Mouse (Mus musculus) liver, embryonic 13.5 days (tissue): Measurements from ENCODE around the gene Mboat7. TPM values are rescaled to one million over a fixed set of nuclear protein-coding genes. Genes with fewer than 3 reads are reported as not detected.
A peak's percentile ranks its signal among the peaks of the same experiment; 100 is the strongest.

Experiments
- ATAC-seq: fragments of 200-750 bp; cut with Nextera tagmentation; 2 replicates; pipeline ENCODE4 v1.8.0; 2017; ENCODE audit warnings: low read depth, mild to moderate bottlenecking, moderate number of reproducible peaks, moderate library complexity
- DNase-seq: peaks from one replicate; pipeline ENCODE4 v3.0.0; 2022
- H3K27ac ChIP-seq: fragments of 300-500 bp; sonication (generic); 2 replicates; pipeline ENCODE4 v1.5.1; 2015; ENCODE audit warnings: moderate library complexity, mild to moderate bottlenecking, inconsistent platforms
- H3K27me3 ChIP-seq: fragments of 300-500 bp; sonication (generic); 2 replicates; pipeline ENCODE4 v1.6.1; 2015; ENCODE audit warnings: mild to moderate bottlenecking, inconsistent platforms
- H3K36me3 ChIP-seq: fragments of 300-500 bp; sonication (generic); 2 replicates; pipeline ENCODE4 v1.6.1; 2015; ENCODE audit warnings: mild to moderate bottlenecking, inconsistent platforms
- H3K4me1 ChIP-seq: fragments of 300-500 bp; sonication (generic); replicated peaks from 2 replicates; pipeline ENCODE4 v1.6.1; 2015; ENCODE audit warnings: inconsistent platforms
- H3K4me2 ChIP-seq: fragments of 300-500 bp; sonication (generic); 2 replicates; pipeline ENCODE4 v1.6.1; 2015; ENCODE audit warnings: inconsistent platforms, mild to moderate bottlenecking, moderate library complexity
- H3K4me3 ChIP-seq: fragments of 300-500 bp; sonication (generic); replicated peaks from 2 replicates; pipeline ENCODE4 v1.5.1; 2015; ENCODE audit warnings: mild to moderate bottlenecking, inconsistent platforms
- H3K9ac ChIP-seq: fragments of 300-500 bp; sonication (generic); 2 replicates; pipeline ENCODE4 v1.6.1; 2015; ENCODE audit warnings: mild to moderate bottlenecking, inconsistent platforms
- H3K9me3 ChIP-seq: fragments of 300-500 bp; sonication (generic); replicated peaks from 2 replicates; pipeline ENCODE4 v1.6.1; 2016; ENCODE audit warnings: inconsistent platforms
- WGBS: fragments of 180-500 bp; shearing (Covaris S2); methylation state at CpG from one replicate; pipeline ENCODE4 v1.1.7; 2015; ENCODE audit not compliant: insufficient replicate concordance; 5-methylcytosine and 5-hydroxymethylcytosine counted together
- microRNA-seq: library from miRNA; unstranded; fragments of <30 nt; microRNA quantifications from one replicate; pipeline ENCODE4, GENCODE M21; 2016
- polyA plus RNA-seq: library from polyadenylated mRNA; unstranded; fragments of >200 nt; fragmentation: Nextera tagmentation; extraction: Ambion mirVana; gene quantifications from 2 replicates; pipeline ENCODE4 v1.2.1, GENCODE M21; 2015

Mboat7 gene
- polyA plus RNA-seq, 1 experiment from 2014 or later: 19.8 TPM

DNA sequence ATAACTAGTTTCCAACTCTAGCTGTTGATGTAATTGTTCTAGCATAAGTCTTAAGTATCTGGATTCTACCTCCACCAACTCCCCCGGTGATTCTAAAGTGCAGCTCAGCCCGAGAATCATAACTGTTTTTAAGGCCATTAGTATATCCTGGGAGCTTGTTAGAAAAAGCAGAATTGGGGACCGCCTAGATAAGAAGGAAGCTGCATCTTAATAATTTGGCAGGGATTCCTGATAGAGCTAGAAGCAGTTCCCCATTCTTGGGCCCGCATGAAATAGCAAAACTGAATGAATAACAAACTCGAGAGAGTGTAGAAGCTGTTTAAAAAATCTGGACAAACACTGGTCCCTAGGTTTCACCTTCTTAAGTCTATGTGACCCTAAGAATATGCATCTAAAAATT, 49.9 kb downstream of the Mboat7 start:
- Histone ChIP-seq H3K4me2 (peak overlapping the region; percentile 71), H3K36me3 (peaks cover 55% of the 10 kb centered on the region), H3K4me3 (peak overlapping the region; percentile 99; the same call in 1 of the 2 replicates), H3K27ac (no peak overlapping the region), H3K9ac (peak overlapping the region; percentile 14; the same call in 1 of the 2 replicates), H3K9me3 (no peaks in the 10 kb centered on the region), H3K27me3 (no peaks in the 10 kb centered on the region), H3K4me1 (peaks cover 41% of the 10 kb centered on the region)
- no peak for ATAC-seq
- WGBS: 38% methylated on average over 5 of the region's 5 CpGs
- no peak for DNase-seq

GRCm38 (mm10) chr7:3630478-3630815, 62.9 kb downstream of the Mboat7 start:
- H3K4me1 ChIP-seq: peaks cover 28% of the 10 kb centered on the region
- no peaks in the 10 kb centered on the region for H3K9me3 ChIP-seq
- no peak for ATAC-seq
- WGBS: 40% methylated on average over 3 of the region's 3 CpGs
- peak overlapping the region; percentile 97 for H3K4me2 ChIP-seq
- H3K4me3 ChIP-seq: peak overlapping the region; percentile 78
- no peaks in the 10 kb centered on the region for H3K27me3 ChIP-seq
- peaks cover 59% of the 10 kb centered on the region for H3K36me3 ChIP-seq
- DNase-seq: no peak
- H3K9ac ChIP-seq: peak overlapping the region; percentile 81
- peak overlapping the region; percentile 79 for H3K27ac ChIP-seq

DNA sequence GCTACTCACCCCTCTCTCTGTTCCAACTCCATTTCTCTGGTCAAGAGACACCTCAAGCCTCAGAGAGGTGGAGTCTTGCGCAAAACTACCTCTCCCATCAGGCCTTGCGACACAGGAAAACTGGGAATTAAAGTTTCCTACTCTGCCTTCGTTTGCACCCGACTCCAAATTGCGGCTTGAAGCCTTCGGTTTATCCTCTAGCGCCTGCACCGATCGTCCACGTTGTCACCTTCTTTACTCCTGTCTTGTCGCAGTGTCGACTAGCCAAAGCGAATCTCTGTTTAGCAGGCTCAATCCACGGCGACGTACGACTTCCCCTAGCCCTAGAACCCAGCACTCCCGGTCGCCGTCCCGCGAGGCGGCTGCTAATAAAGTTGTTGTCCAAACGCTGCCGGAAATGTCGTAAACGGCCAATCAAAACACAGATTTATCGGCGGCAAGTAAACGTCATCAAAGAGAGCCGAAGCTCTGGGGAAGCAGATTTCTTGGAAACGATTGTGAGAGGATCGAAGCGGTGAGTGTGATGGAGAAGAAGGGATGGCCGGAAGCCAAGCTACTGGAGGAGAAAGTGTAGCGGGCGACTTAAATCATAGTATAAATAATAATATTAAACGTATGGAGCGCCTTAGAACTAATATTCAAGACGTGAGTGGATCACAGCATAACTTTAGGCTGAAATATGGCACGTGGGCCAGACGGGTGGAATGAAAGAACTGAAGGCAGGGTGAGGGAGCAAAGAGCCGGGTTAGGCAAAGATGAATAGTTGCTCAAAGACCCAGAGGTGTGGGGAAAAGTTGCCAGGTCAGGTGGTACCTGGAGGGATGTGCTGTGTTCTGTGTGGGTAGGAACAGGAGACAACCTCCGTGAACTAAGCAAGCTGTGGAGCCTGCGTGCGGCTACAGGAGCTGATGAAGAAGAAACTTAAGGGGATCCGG, 63.5 kb downstream of the Mboat7 start, which contains the start of the genes Tfpt and Prpf31:
TSS of gene Tfpt (minus strand) at position 387 of the 935 bp plus-strand sequence.
TSS of gene Prpf31 (plus strand) at position 443 of the 935 bp plus-strand sequence.
- peaks cover 28% of the 10 kb centered on the region for H3K4me1 ChIP-seq
- ATAC-seq (peak; percentile 88), DNase-seq (peak; percentile 89)
- H3K9ac ChIP-seq: peak within 1 kb of the TSS; percentile 87
- H3K36me3 ChIP-seq: peaks cover 59% of the 10 kb centered on the region
- H3K27ac ChIP-seq: peak within 1 kb of the TSS; percentile 79
- peak within 1 kb of the TSS; percentile 97 for H3K4me2 ChIP-seq
- 1% methylated on average over 47 of the region's 47 CpGs for WGBS
- peak within 1 kb of the TSS; percentile 78 for H3K4me3 ChIP-seq
- H3K27me3 ChIP-seq: no peaks in the 10 kb centered on the region
- no peaks in the 10 kb centered on the region for H3K9me3 ChIP-seq

GRCm38 (mm10) chr7:3629030-3629429, 64.3 kb downstream of the Mboat7 start:
- 32% methylated on average over 4 of the region's 4 CpGs for WGBS
- Histone ChIP-seq H3K27ac (peak overlapping the region; percentile 79), H3K4me1 (peaks cover 28% of the 10 kb centered on the region), H3K9me3 (no peaks in the 10 kb centered on the region), H3K27me3 (no peaks in the 10 kb centered on the region), H3K4me2 (peak overlapping the region; percentile 97), H3K36me3 (peaks cover 59% of the 10 kb centered on the region), H3K4me3 (peak overlapping the region; percentile 78), H3K9ac (peak overlapping the region; percentile 87)
- no peak for DNase-seq
- peak; percentile 27 for ATAC-seq

Small RNA genes lying within 50 kb of the gene (microRNA-seq; reads per million reads assigned to microRNA genes)
- gene Mir3572: 4.1 reads per million, percentile 9 among the genes with 10 or more reads in this experiment

Other genes with a start within 250 kb of the Mboat7 start
- gene Tarm1, start 190.9 kb downstream of the Mboat7 start, polyA plus RNA-seq: 0.07 TPM in 1 of 2 replicates, not detected in the other
- not detected in 2 replicates for gene Oscar, start 77.4 kb downstream of the Mboat7 start, polyA plus RNA-seq
- 224 and 292 TPM in 2 replicates for gene Ndufa3, start 76.2 kb downstream of the Mboat7 start, polyA plus RNA-seq
- 12.7 and 13.0 TPM in 2 replicates for gene Tfpt, start 63.6 kb downstream of the Mboat7 start, polyA plus RNA-seq
- 79.1 and 83.7 TPM in 2 replicates for gene Prpf31, start 63.5 kb downstream of the Mboat7 start, polyA plus RNA-seq
- gene Cnot3, start 48.3 kb downstream of the Mboat7 start, polyA plus RNA-seq: 22.8 and 25.3 TPM in 2 replicates
- gene Leng1, start 27.7 kb downstream of the Mboat7 start, polyA plus RNA-seq: 7.2 and 8.6 TPM in 2 replicates
- gene Tmc4, start 16.0 kb downstream of the Mboat7 start, polyA plus RNA-seq: 7.3 and 7.8 TPM in 2 replicates
- gene Tsen34, start 660 bp downstream of the Mboat7 start, polyA plus RNA-seq: 41.7 and 43.6 TPM in 2 replicates
- gene Rps9, start 10.5 kb upstream of the Mboat7 start, polyA plus RNA-seq: 1,306 and 1,329 TPM in 2 replicates
- gene Pirb, start 26.9 kb upstream of the Mboat7 start, polyA plus RNA-seq: 0.84 and 1.3 TPM in 2 replicates
- gene Gm15448, start 132.2 kb upstream of the Mboat7 start, polyA plus RNA-seq: not detected in 2 replicates
- gene Pira2, start 151.5 kb upstream of the Mboat7 start, polyA plus RNA-seq: 0.45 and 0.52 TPM in 2 replicates
- 0.16 and 0.23 TPM in 2 replicates for gene Gm14548, start 204.6 kb upstream of the Mboat7 start, polyA plus RNA-seq
- 0.09 and 0.21 TPM in 2 replicates for gene Lilra6, start 222.0 kb upstream of the Mboat7 start, polyA plus RNA-seq